In genomic region chr5:73171203-73171602, GRCm38 (mm10) we compare ENCODE assay signal across 16 mouse cellular contexts.
DNase-seq lines count a peak whose midpoint lies in the region; ATAC-seq lines count a peak whose summit lies in the region.
"Had no signal": no experiment of that assay in that cellular context is flagged by ENCODE, and none has a peak within 500 bp of the region (broad histone marks: within the 10 kb centered on the region; RNA-seq: fewer than 3 reads in every experiment).

No protein-coding gene starts in this region.

- H3K9ac ChIP-seq in forebrain, embryonic 14.5 days (ENCODE audit: low read length): no peak overlapping the region
- H3K9ac ChIP-seq in forebrain, embryonic 12.5 days: no peak overlapping the region
- H3K9ac ChIP-seq in midbrain, embryonic 14.5 days (replicated peaks; ENCODE audit: low read length): no peak overlapping the region
- no peak overlapping the region for H3K9ac ChIP-seq in midbrain, embryonic 15.5 days
- H3K9ac ChIP-seq: hindbrain, embryonic 15.5 days; liver, embryonic 15.5 days had no signal

- H3K9me3 ChIP-seq in forebrain, embryonic 14.5 days (replicated peaks; ENCODE audit: control insufficient read depth, low read length): no peaks in the 10 kb centered on the region
- no peaks in the 10 kb centered on the region for H3K9me3 ChIP-seq in forebrain, embryonic 12.5 days
- no peaks in the 10 kb centered on the region for H3K9me3 ChIP-seq in midbrain, embryonic 14.5 days (ENCODE audit: control insufficient read depth, low read length)
- no peaks in the 10 kb centered on the region for H3K9me3 ChIP-seq in midbrain, embryonic 15.5 days
- H3K9me3 ChIP-seq: hindbrain, embryonic 15.5 days; liver, embryonic 15.5 days had no signal

- H3K4me3 ChIP-seq in forebrain, embryonic 14.5 days (ENCODE audit: low read depth, low read length): no peak overlapping the region
- H3K4me3 ChIP-seq in forebrain, embryonic 12.5 days (replicated peaks): no peak overlapping the region
- no peak overlapping the region for H3K4me3 ChIP-seq in midbrain, embryonic 14.5 days (replicated peaks; ENCODE audit: low read depth, low read length)
- no peak overlapping the region for H3K4me3 ChIP-seq in midbrain, embryonic 15.5 days
- H3K4me3 ChIP-seq: erythroblast, embryonic 14.5 days; hindbrain, embryonic 15.5 days; liver, embryonic 15.5 days had no signal

- H3K4me1 ChIP-seq in forebrain, embryonic 14.5 days (ENCODE audit: control insufficient read depth, insufficient read depth, low read length): peaks cover 26% of the 10 kb centered on the region
- peaks cover 18% of the 10 kb centered on the region for H3K4me1 ChIP-seq in forebrain, embryonic 12.5 days
- H3K4me1 ChIP-seq in midbrain, embryonic 14.5 days (ENCODE audit: control insufficient read depth, insufficient read depth, low read length): peaks cover 20% of the 10 kb centered on the region
- peaks cover 24% of the 10 kb centered on the region for H3K4me1 ChIP-seq in midbrain, embryonic 15.5 days

- DNase-seq in forebrain, embryonic 14.5 days (ENCODE audit: low spot score): peak; percentile 76
- DNase-seq in midbrain, embryonic 14.5 days: peak; percentile 57
- peak; percentile 48 for DNase-seq in ZHBTc4 (ENCODE audit: low read depth, low spot score)
- peak; percentile 67 to 69 for DNase-seq in kidney, postnatal 36 days
- no peak for DNase-seq in c-Kit-positive CD71-positive TER-119-positive erythroid progenitor cells, embryonic 14.5 days (ENCODE audit: low spot score)
- DNase-seq: B cell, adult 2 months; cerebellum, adult 18-20 months; layer of hippocampus, postnatal 36 days; spleen, adult 18-20 months; thymus, postnatal 25 days had no signal

- WGBS in forebrain, embryonic 14.5 days: 12% methylated on average over 1 of the region's 1 CpGs
- WGBS in forebrain, embryonic 12.5 days: 54% methylated on average over 1 of the region's 1 CpGs
- WGBS in midbrain, embryonic 14.5 days: 29% methylated on average over 1 of the region's 1 CpGs
- WGBS in midbrain, embryonic 15.5 days: 36% methylated on average over 1 of the region's 1 CpGs

- no peaks in the 10 kb centered on the region for H3K27me3 ChIP-seq in forebrain, embryonic 14.5 days (replicated peaks; ENCODE audit: control insufficient read depth, insufficient read depth, low read length)
- no peaks in the 10 kb centered on the region for H3K27me3 ChIP-seq in forebrain, embryonic 12.5 days
- H3K27me3 ChIP-seq in midbrain, embryonic 14.5 days (ENCODE audit: control insufficient read depth, insufficient read depth, low read length): no peaks in the 10 kb centered on the region
- H3K27me3 ChIP-seq in midbrain, embryonic 15.5 days (replicated peaks): no peaks in the 10 kb centered on the region
- H3K27me3 ChIP-seq: hindbrain, embryonic 15.5 days; liver, embryonic 15.5 days had no signal

- H3K27ac ChIP-seq in forebrain, embryonic 14.5 days (ENCODE audit: low read depth, low read length): no peak overlapping the region
- no peak overlapping the region for H3K27ac ChIP-seq in forebrain, embryonic 12.5 days
- H3K27ac ChIP-seq in midbrain, embryonic 14.5 days (replicated peaks; ENCODE audit: low read depth, low read length): no peak overlapping the region
- H3K27ac ChIP-seq in midbrain, embryonic 15.5 days: no peak overlapping the region
- H3K27ac ChIP-seq: hindbrain, embryonic 15.5 days; liver, embryonic 15.5 days had no signal

- ATAC-seq in forebrain, embryonic 14.5 days: peak; percentile 64
- no peak; the same call in 1 of the 2 replicates for ATAC-seq in forebrain, embryonic 12.5 days (ENCODE audit: low FRiP score)
- ATAC-seq in midbrain, embryonic 14.5 days (ENCODE audit: low FRiP score, low TSS enrichment): 0 out of 2 replicates have a peak, but pooled peaks have one; percentile 37
- no peak for ATAC-seq in midbrain, embryonic 15.5 days (replicated peaks)
- no peak for ATAC-seq in megakaryocyte-erythroid progenitor cell, adult 5-6 weeks (replicated peaks; ENCODE audit: low FRiP score, low TSS enrichment, poor library complexity, severe bottlenecking)

- no peaks in the 10 kb centered on the region for H3K36me3 ChIP-seq in forebrain, embryonic 14.5 days (ENCODE audit: control insufficient read depth, insufficient read depth, low read length)
- H3K36me3 ChIP-seq in forebrain, embryonic 12.5 days (replicated peaks): no peaks in the 10 kb centered on the region
- no peaks in the 10 kb centered on the region for H3K36me3 ChIP-seq in midbrain, embryonic 14.5 days (ENCODE audit: control insufficient read depth, insufficient read depth, low read length)
- no peaks in the 10 kb centered on the region for H3K36me3 ChIP-seq in midbrain, embryonic 15.5 days (replicated peaks)
- H3K36me3 ChIP-seq: hindbrain, embryonic 15.5 days had no signal

- H3K4me2 ChIP-seq in forebrain, embryonic 14.5 days (ENCODE audit: low read length): no peak overlapping the region
- H3K4me2 ChIP-seq in forebrain, embryonic 12.5 days: no peak overlapping the region
- no peak overlapping the region for H3K4me2 ChIP-seq in midbrain, embryonic 14.5 days (ENCODE audit: low read length)
- no peak overlapping the region for H3K4me2 ChIP-seq in midbrain, embryonic 15.5 days
- H3K4me2 ChIP-seq: hindbrain, embryonic 15.5 days; liver, embryonic 15.5 days had no signal

Comparison
In these comparisons a context has a peak if more than half of its experiments do, and no peak if none do; other contexts are left out.
1. ATAC-seq: peak in forebrain, embryonic 14.5 days (single experiment) and midbrain, embryonic 14.5 days (single experiment); none in forebrain, embryonic 12.5 days (single experiment), midbrain, embryonic 15.5 days (single experiment) and megakaryocyte-erythroid progenitor cell, adult 5-6 weeks (single experiment).